Mouse (Mus musculus) cerebellum, adult 2 months (tissue): ENCODE data around the gene Ccdc148.

ENCODE experiments used
- CTCF ChIP-seq: fragments of 200-500 bp; IDR thresholded peaks from 2 replicates; pipeline ENCODE4 v1.5.1; 2011; ENCODE audit warnings: low read depth, mild to moderate bottlenecking, control low read depth, low read length, moderate library complexity, borderline replicate concordance; ENCODE audit not compliant: insufficient read depth
- POLR2A ChIP-seq: fragments of 200-500 bp; IDR thresholded peaks from 2 replicates; pipeline ENCODE4 v1.6.1; 2011; ENCODE audit warnings: low read length, control low read depth, borderline replicate concordance; ENCODE audit not compliant: insufficient read depth

DNA sequence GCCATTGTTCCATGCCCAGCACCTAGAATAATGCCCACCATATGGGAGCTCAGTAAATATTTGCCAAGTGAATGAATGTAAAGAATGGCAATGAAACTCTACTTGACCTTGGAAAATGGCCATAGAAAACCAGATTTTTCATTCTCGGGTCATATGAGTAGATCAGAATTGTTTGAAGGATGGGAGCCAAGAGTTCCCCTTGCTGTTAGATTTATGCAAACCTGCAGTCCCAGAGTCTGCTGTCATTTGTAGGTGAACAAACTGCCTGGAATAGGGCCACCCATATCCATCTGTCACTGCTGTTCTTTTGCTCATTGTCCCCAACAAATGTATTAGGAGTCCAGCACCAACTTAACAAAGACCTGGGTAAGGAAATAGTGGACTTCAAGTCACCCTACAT, 377.0 kb downstream of the Ccdc148 start:
- TF ChIP-seq POLR2A: no peak
- TF ChIP-seq CTCF: no peak
